Mouse (Mus musculus): Measurements from ENCODE around the gene Dll3. TPM values are rescaled to one million over a fixed set of nuclear protein-coding genes. Genes with fewer than 3 reads are reported as not detected.

The Dll3 gene
- polyA plus RNA-seq, 1 experiment from 2014 or later: 90.0 TPM

Other genes starting within 250 kb of the Dll3 start
- gene Fcgbp, start 231.0 kb downstream of the Dll3 start, polyA plus RNA-seq (2014; fragmentation: Nextera tagmentation; extraction: Ambion mirVana): not detected in 2 replicates
- 0.03 and 0.08 TPM in 2 replicates for gene 9530053A07Rik, start 172.8 kb downstream of the Dll3 start, polyA plus RNA-seq (2014; fragmentation: Nextera tagmentation; extraction: Ambion mirVana)
- gene Fbl, start 132.5 kb downstream of the Dll3 start, polyA plus RNA-seq (2014; fragmentation: Nextera tagmentation; extraction: Ambion mirVana): 43.2 and 46.0 TPM in 2 replicates
- gene Dyrk1b, start 122.8 kb downstream of the Dll3 start, polyA plus RNA-seq (2014; fragmentation: Nextera tagmentation; extraction: Ambion mirVana): 14.5 and 16.0 TPM in 2 replicates
- 10.1 and 13.4 TPM in 2 replicates for gene Eid2, start 34.4 kb downstream of the Dll3 start, polyA plus RNA-seq (2014; fragmentation: Nextera tagmentation; extraction: Ambion mirVana)
- 18.0 and 21.9 TPM in 2 replicates for gene Eid2b, start 24.5 kb downstream of the Dll3 start, polyA plus RNA-seq (2014; fragmentation: Nextera tagmentation; extraction: Ambion mirVana)
- 0.41 and 0.48 TPM in 2 replicates for gene Selenov, start 11.1 kb downstream of the Dll3 start, polyA plus RNA-seq (2014; fragmentation: Nextera tagmentation; extraction: Ambion mirVana)
- gene Timm50, start 9.8 kb upstream of the Dll3 start, polyA plus RNA-seq (2014; fragmentation: Nextera tagmentation; extraction: Ambion mirVana): 195 and 214 TPM in 2 replicates
- 71.3 and 82.2 TPM in 2 replicates for gene Supt5, start 36.5 kb upstream of the Dll3 start, polyA plus RNA-seq (2014; fragmentation: Nextera tagmentation; extraction: Ambion mirVana)
- gene Rps16, start 48.4 kb upstream of the Dll3 start, polyA plus RNA-seq (2014; fragmentation: Nextera tagmentation; extraction: Ambion mirVana): 740 and 824 TPM in 2 replicates
- 36.1 and 39.4 TPM in 2 replicates for gene Plekhg2, start 70.4 kb upstream of the Dll3 start, polyA plus RNA-seq (2014; fragmentation: Nextera tagmentation; extraction: Ambion mirVana)
- gene Zfp36, start 78.0 kb upstream of the Dll3 start, polyA plus RNA-seq (2014; fragmentation: Nextera tagmentation; extraction: Ambion mirVana): 3.3 and 3.5 TPM in 2 replicates
- 44.4 and 50.5 TPM in 2 replicates for gene Med29, start 90.5 kb upstream of the Dll3 start, polyA plus RNA-seq (2014; fragmentation: Nextera tagmentation; extraction: Ambion mirVana)
- gene Paf1, start 90.7 kb upstream of the Dll3 start, polyA plus RNA-seq (2014; fragmentation: Nextera tagmentation; extraction: Ambion mirVana): 72.8 and 83.8 TPM in 2 replicates
- gene Gmfg, start 135.2 kb upstream of the Dll3 start, polyA plus RNA-seq (2014; fragmentation: Nextera tagmentation; extraction: Ambion mirVana): 6.3 and 7.5 TPM in 2 replicates
- 4.5 and 5.0 TPM in 2 replicates for gene Lrfn1, start 149.7 kb upstream of the Dll3 start, polyA plus RNA-seq (2014; fragmentation: Nextera tagmentation; extraction: Ambion mirVana)
- gene Ifnl2, start 208.2 kb upstream of the Dll3 start, polyA plus RNA-seq (2014; fragmentation: Nextera tagmentation; extraction: Ambion mirVana): not detected in 2 replicates
- not detected in 2 replicates for gene Ifnl3, start 220.6 kb upstream of the Dll3 start, polyA plus RNA-seq (2014; fragmentation: Nextera tagmentation; extraction: Ambion mirVana)
- gene Sycn, start 238.6 kb upstream of the Dll3 start, polyA plus RNA-seq (2014; fragmentation: Nextera tagmentation; extraction: Ambion mirVana): not detected in 2 replicates
- not detected in 2 replicates for gene Nccrp1, start 245.0 kb upstream of the Dll3 start, polyA plus RNA-seq (2014; fragmentation: Nextera tagmentation; extraction: Ambion mirVana)